Mouse (Mus musculus) neural tube, embryonic 14.5 days (tissue): ENCODE measurements around the gene Gm11114. TPM values are rescaled to one million over a fixed set of nuclear protein-coding genes. Genes with fewer than 3 reads are reported as not detected.

ENCODE experiments used
- ATAC-seq: fragments of 200-750 bp; cut with Nextera tagmentation; 2 replicates; pipeline ENCODE4 v1.8.0; 2017; ENCODE audit warnings: low read depth, mild to moderate bottlenecking, moderate TSS enrichment, moderate library complexity
- H3K27ac ChIP-seq: fragments of 300-500 bp; sonication (generic); 2 replicates; pipeline ENCODE4 v1.5.1; 2014; ENCODE audit warnings: low read depth, mild to moderate bottlenecking, control low read depth, low read length, moderate library complexity, mixed read lengths
- H3K27me3 ChIP-seq: fragments of 300-500 bp; sonication (generic); 2 replicates; pipeline ENCODE4 v1.6.1; 2014; ENCODE audit warnings: low read length; ENCODE audit not compliant: control insufficient read depth, insufficient read depth
- H3K36me3 ChIP-seq: fragments of 300-500 bp; sonication (generic); 2 replicates; pipeline ENCODE4 v1.6.1; 2014; ENCODE audit warnings: low read length, mixed read lengths; ENCODE audit not compliant: control insufficient read depth, insufficient read depth
- H3K4me1 ChIP-seq: fragments of 300-500 bp; sonication (generic); 2 replicates; pipeline ENCODE4 v1.6.1; 2014; ENCODE audit warnings: low read length; ENCODE audit not compliant: control insufficient read depth, insufficient read depth
- H3K4me2 ChIP-seq: fragments of 300-500 bp; sonication (generic); 2 replicates; pipeline ENCODE4 v1.6.1; 2014; ENCODE audit warnings: mild to moderate bottlenecking, low read depth, low read length, control low read depth
- H3K4me3 ChIP-seq: fragments of 300-500 bp; sonication (generic); 2 replicates; pipeline ENCODE4 v1.5.1; 2014; ENCODE audit warnings: low read depth, low read length, control low read depth, mixed read lengths
- H3K9ac ChIP-seq: fragments of 300-500 bp; sonication (generic); replicated peaks from 2 replicates; pipeline ENCODE4 v1.6.1; 2014; ENCODE audit warnings: low read depth, mild to moderate bottlenecking, control low read depth, low read length, mixed read lengths
- H3K9me3 ChIP-seq: fragments of 300-500 bp; sonication (generic); 2 replicates; pipeline ENCODE4 v1.6.1; 2016; ENCODE audit warnings: low read length; ENCODE audit not compliant: control insufficient read depth
- WGBS: fragments of 180-500 bp; shearing (Covaris S2); extraction: QIAGEN DNeasy Blood & Tissue Kit; methylation state at CpG from one replicate; pipeline ENCODE4 v1.1.7; 2014; 5-methylcytosine and 5-hydroxymethylcytosine counted together
- polyA plus RNA-seq: library from polyadenylated mRNA; unstranded; fragments of >200 nt; fragmentation: Nextera tagmentation; extraction: Ambion mirVana; gene quantifications from 2 replicates; pipeline ENCODE4 v1.2.1, GENCODE M21; 2014

Gene Gm11114
- polyA plus RNA-seq, result not detected in 2 replicates

- no peaks in the 10 kb centered on the region for H3K36me3 ChIP-seq
- H3K27me3 ChIP-seq, result no peaks in the 10 kb centered on the region
- H3K4me3 ChIP-seq, result no peak within 1 kb of the TSS
Observed at GRCm38 (mm10) chr9:85312473-85312872, at the start of gene Gm11114. TSS of gene Gm11114 (plus strand) at chr9:85312773.

GRCm38 (mm10) chr9:85266847-85267246 is 45.7 kb upstream of the Gm11114 start:
- ATAC-seq, result no peak
- 91% methylated on average over 5 of the region's 5 CpGs for WGBS

More at GRCm38 (mm10) chr9:85312473-85312872, at the start of gene Gm11114:
- no peak within 1 kb of the TSS for H3K4me2 ChIP-seq
- ATAC-seq, result no peak
- H3K9ac ChIP-seq, result no peak within 1 kb of the TSS
- WGBS, result 84% methylated on average over 6 of the region's 6 CpGs
- no peaks in the 10 kb centered on the region for H3K9me3 ChIP-seq
- no peaks in the 10 kb centered on the region for H3K4me1 ChIP-seq
- H3K27ac ChIP-seq, result no peak within 1 kb of the TSS

GRCm38 (mm10) chr9:85274114-85274513 is 38.5 kb upstream of the Gm11114 start:
- H3K27me3 ChIP-seq, result no peaks in the 10 kb centered on the region
- no peak for ATAC-seq
- no peaks in the 10 kb centered on the region for H3K4me1 ChIP-seq
- no peak overlapping the region for H3K9ac ChIP-seq
- no peak overlapping the region for H3K4me2 ChIP-seq
- H3K36me3 ChIP-seq, result no peaks in the 10 kb centered on the region
- WGBS, result 84% methylated on average over 2 of the region's 2 CpGs
- no peaks in the 10 kb centered on the region for H3K9me3 ChIP-seq
- H3K4me3 ChIP-seq, result no peak overlapping the region
- H3K27ac ChIP-seq, result no peak overlapping the region

More at GRCm38 (mm10) chr9:85266847-85267246, 45.7 kb upstream of the Gm11114 start:
- no peaks in the 10 kb centered on the region for H3K9me3 ChIP-seq
- H3K36me3 ChIP-seq, result no peaks in the 10 kb centered on the region
- no peak overlapping the region for H3K4me2 ChIP-seq
- no peak overlapping the region for H3K27ac ChIP-seq
- no peaks in the 10 kb centered on the region for H3K27me3 ChIP-seq
- H3K4me1 ChIP-seq, result no peaks in the 10 kb centered on the region
- no peak overlapping the region for H3K4me3 ChIP-seq
- H3K9ac ChIP-seq, result no peak overlapping the region

- Histone ChIP-seq H3K27me3 (no peaks in the 10 kb centered on the region), H3K27ac (no peak overlapping the region), H3K9me3 (no peaks in the 10 kb centered on the region), H3K4me2 (no peak overlapping the region), H3K4me1 (no peaks in the 10 kb centered on the region), H3K4me3 (no peak overlapping the region), H3K9ac (no peak overlapping the region), H3K36me3 (no peaks in the 10 kb centered on the region)
- no peak for ATAC-seq
- WGBS, result 84% methylated on average over 4 of the region's 4 CpGs
Observed at GRCm38 (mm10) chr9:85302849-85303248, 9.7 kb upstream of the Gm11114 start.

- whole genome bisulfite sequencing, result 91% methylated on average over 3 of the region's 3 CpGs
- no peak for ATAC-seq
Observed at GRCm38 (mm10) chr9:85303378-85303777, 9.2 kb upstream of the Gm11114 start.

GRCm38 (mm10) chr9:85316122-85316521 is 3.5 kb downstream of the Gm11114 start:
- Histone ChIP-seq H3K27ac (no peak overlapping the region), H3K9ac (no peak overlapping the region), H3K27me3 (no peaks in the 10 kb centered on the region), H3K4me1 (no peaks in the 10 kb centered on the region), H3K9me3 (no peaks in the 10 kb centered on the region), H3K4me3 (no peak overlapping the region), H3K4me2 (no peak overlapping the region), H3K36me3 (no peaks in the 10 kb centered on the region)
- 63% methylated on average over 1 of the region's 1 CpGs for WGBS
- ATAC-seq, result no peak

More at GRCm38 (mm10) chr9:85303378-85303777, 9.2 kb upstream of the Gm11114 start:
- Histone ChIP-seq H3K27ac (no peak overlapping the region), H3K4me2 (no peak overlapping the region), H3K4me1 (no peaks in the 10 kb centered on the region), H3K9ac (no peak overlapping the region), H3K9me3 (no peaks in the 10 kb centered on the region), H3K4me3 (no peak overlapping the region), H3K27me3 (no peaks in the 10 kb centered on the region), H3K36me3 (no peaks in the 10 kb centered on the region)

- no peak for ATAC-seq
- Histone ChIP-seq H3K36me3 (no peaks in the 10 kb centered on the region), H3K4me2 (no peak overlapping the region), H3K9ac (no peak overlapping the region), H3K27ac (no peak overlapping the region), H3K27me3 (no peaks in the 10 kb centered on the region), H3K4me1 (no peaks in the 10 kb centered on the region), H3K9me3 (no peaks in the 10 kb centered on the region), H3K4me3 (no peak overlapping the region)
- WGBS, result 55% methylated on average over 8 of the region's 8 CpGs
Observed at GRCm38 (mm10) chr9:85320167-85320951, 7.8 kb downstream of the Gm11114 start.

- H3K4me2 ChIP-seq, result peak overlapping the region; percentile 94; the same call in 1 of the 2 replicates
- H3K4me3 ChIP-seq, result peak overlapping the region; percentile 61; the same call in 1 of the 2 replicates
- 0 out of 2 replicates have a peak, but pooled peaks cover 3% of the 10 kb centered on the region for H3K27me3 ChIP-seq
- H3K36me3 ChIP-seq, result no peaks in the 10 kb centered on the region
- no peak overlapping the region for H3K9ac ChIP-seq
- 75% methylated on average over 11 of the region's 11 CpGs for WGBS
- no peaks in the 10 kb centered on the region for H3K4me1 ChIP-seq
- no peaks in the 10 kb centered on the region for H3K9me3 ChIP-seq
- ATAC-seq, result no peak
- no peak overlapping the region for H3K27ac ChIP-seq
Observed at GRCm38 (mm10) chr9:85324158-85324875, 11.7 kb downstream of the Gm11114 start.
